Mouse (Mus musculus): ENCODE data around the gene Gstm6. TPM values are rescaled to one million over a fixed set of nuclear protein-coding genes. Genes with fewer than 3 reads are reported as not detected.

Gstm6 gene
- polyA plus RNA-seq (2015; fragmentation: Nextera tagmentation; extraction: Ambion mirVana): 2.4 and 2.5 TPM in 2 replicates

DNA sequence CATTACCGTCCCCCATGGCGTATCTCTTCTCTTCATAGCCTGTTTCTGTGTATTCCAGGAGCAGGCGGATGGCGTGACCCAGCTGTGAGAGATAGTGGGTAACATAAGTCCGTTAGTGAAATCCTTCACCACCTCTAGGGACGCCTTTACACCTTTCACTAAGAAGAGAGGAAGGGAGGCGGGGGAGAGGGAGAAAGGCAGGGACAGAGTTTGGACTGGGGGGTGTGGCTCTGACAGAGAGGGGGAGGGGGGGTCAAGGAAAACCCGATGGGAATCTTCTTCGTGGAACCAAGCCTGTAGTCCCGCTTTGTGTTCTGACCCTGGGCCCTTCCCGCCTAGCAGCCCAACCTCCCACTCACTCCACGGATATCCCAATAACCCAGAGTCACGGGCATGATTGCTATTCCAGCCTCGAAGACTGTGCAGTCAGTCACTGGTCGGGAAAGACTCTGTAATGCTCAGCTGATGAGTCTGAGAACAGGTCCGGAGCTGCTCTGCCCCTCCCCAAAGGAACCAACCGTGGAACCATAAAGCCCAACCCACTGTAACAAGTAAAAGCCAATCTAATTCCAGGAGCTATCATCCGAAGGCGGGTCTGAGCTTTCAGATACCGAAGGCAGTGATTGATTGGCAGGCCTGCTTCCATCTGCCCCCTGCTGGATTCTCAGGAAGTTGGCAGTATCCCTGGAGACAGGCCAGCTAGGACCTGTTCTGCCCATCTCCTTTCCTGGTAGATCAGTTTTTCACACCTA is at the start of gene Gstm6:
Gene Gstm6, minus strand, starts transcription at position 511 of the 752 bp plus-strand sequence.

DNA sequence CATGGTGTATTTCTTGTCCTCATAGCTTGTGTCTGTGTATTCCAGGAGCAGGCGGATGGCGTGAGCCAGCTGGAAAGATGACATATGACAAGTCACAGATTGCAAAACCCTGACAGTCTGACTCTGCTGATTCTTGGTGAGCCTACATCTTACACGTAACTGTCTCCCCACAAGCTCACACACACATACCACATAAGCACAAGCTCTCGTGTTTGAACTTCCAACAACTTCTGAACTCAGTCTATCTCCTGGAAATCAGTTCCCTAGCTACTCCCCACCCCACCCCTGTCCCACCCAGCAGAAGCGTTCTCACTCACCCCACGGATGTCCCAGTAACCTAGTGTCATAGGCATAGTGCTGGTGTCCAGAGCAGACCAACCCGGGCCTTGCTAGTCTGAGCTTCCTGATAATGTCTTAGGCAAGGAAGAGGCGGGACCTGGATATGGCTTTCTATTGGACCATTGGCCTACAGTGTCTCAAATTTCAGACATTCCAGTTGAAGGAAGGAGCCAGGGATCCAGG is 42.6 kb upstream of the Gstm6 start, which contains the start of gene Gstm2:
Gene Gstm2, minus strand, starts transcription at position 413 of the 522 bp plus-strand sequence.

DNA sequence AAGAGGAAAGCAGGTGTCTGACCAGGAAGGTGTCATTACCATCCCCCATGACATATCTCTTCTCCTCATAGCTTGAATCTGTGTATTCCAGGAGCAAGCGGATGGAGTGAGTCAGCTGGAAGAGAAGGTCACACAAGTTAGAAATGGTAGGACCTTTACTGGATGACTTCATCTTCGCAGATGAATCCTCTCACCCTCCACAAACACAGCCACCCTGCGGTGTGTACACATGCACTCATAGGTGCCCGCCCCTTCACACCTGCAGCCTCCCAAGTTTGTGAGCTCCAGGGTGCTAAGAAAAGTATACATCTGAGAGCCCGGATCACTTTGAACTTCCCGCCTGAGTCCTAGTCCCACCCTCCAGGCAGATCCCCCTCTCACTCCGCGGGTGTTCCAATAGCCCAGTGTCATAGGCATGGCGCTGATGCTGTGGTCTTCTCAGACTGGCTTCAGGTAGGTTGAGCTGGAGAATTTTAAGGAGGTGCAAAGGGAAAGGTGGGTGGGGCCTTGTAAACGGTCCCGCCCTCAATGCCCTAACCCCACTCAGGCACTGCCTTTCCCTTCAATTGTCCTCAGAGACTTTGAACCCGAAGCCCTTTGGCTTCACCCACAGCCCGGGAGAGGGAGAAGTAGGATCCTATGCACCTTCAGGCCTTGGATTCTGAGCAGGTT is 25.3 kb upstream of the Gstm6 start, which contains the start of gene Gstm3:
Gene Gstm3, minus strand, starts transcription at position 560 of the 672 bp plus-strand sequence.

DNA sequence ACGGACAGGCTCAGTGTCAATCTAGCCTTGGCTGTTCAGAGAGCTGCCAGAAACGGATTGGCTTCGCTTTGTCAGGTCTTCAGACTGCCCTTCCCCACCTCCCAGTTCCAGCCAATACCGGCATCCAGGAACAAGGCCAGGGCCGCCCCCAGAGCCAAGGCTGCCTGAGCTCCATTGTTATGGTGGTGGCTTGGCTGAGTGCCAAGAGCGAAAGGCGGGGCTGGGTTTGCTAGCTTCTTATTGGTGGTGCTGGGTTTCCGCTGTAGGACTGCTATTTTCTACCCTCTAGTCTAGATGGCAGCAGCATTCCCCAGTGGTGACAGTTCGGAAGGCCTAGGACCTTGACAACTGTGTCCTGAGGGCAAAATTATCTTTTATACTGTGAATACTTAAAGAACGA is 11.9 kb downstream of the Gstm6 start, which contains the start of gene Gstm7:
Gene Gstm7, minus strand, starts transcription at position 148 of the 400 bp plus-strand sequence.

DNA sequence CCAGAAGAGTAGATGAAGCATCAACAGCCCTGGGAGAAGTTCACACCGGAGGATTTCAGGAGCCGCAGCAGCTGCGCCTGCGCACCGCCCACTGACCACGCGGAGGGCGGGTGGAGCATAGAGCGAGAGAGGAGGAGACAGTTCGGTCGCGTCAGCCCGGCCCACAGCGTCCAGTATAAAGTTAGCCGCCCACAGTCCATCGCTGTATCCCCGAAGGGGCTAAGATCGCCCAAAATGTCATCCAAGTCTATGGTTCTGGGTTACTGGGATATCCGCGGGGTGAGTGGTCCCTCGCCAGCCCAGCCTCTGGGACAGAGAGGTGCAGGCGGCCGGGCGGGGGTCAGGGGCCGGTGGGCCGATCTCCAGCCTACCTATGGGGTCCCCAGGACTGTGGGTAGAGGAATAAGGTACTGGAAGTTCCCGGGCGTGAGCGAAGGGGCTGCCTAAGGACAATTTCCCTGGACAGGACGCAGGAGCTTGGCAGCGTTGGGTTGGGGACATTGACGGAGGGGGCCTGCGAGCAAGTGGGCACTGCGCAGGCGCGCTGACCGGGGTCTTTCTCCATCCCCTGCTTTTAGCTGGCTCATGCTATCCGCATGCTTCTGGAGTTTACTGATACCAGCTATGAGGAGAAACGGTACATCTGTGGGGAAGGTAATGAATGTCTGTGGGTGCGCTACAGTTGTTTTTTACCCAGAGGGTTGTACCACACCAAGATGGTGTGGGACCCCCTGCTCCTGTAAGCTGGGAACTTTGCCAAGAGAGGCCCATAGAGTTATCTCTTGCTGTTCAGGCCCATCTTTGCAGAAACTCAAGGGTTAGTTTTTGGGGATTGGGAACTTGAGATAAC is 47.6 kb downstream of the Gstm6 start, which contains the start of gene Gstm5:
Gene Gstm5, plus strand, starts transcription at position 102 of the 850 bp plus-strand sequence.

Other genes starting within 250 kb of the Gstm6 start
- 39.2 and 41.9 TPM in 2 replicates for gene Ahcyl1, start 247.2 kb downstream of the Gstm6 start, polyA plus RNA-seq (2015; fragmentation: Nextera tagmentation; extraction: Ambion mirVana)
- gene Csf1, start 183.3 kb downstream of the Gstm6 start, polyA plus RNA-seq (2015; fragmentation: Nextera tagmentation; extraction: Ambion mirVana): 21.6 and 26.2 TPM in 2 replicates
- gene Eps8l3, start 66.5 kb downstream of the Gstm6 start, polyA plus RNA-seq (2015; fragmentation: Nextera tagmentation; extraction: Ambion mirVana): not detected in 2 replicates
- gene Gstm5, start 47.9 kb downstream of the Gstm6 start, polyA plus RNA-seq (2015; fragmentation: Nextera tagmentation; extraction: Ambion mirVana): 84.8 TPM in 2 replicates
- gene Gstm7, start 11.9 kb downstream of the Gstm6 start, polyA plus RNA-seq (2015; fragmentation: Nextera tagmentation; extraction: Ambion mirVana): 1.8 and 2.5 TPM in 2 replicates
- gene Gstm3, start 25.5 kb upstream of the Gstm6 start, polyA plus RNA-seq (2015; fragmentation: Nextera tagmentation; extraction: Ambion mirVana): 0.33 and 0.40 TPM in 2 replicates
- 109 and 123 TPM in 2 replicates for gene Gstm2, start 42.7 kb upstream of the Gstm6 start, polyA plus RNA-seq (2015; fragmentation: Nextera tagmentation; extraction: Ambion mirVana)
- gene Gstm1, start 74.2 kb upstream of the Gstm6 start, polyA plus RNA-seq (2015; fragmentation: Nextera tagmentation; extraction: Ambion mirVana): 1,712 and 1,836 TPM in 2 replicates
- gene Gstm4, start 101.1 kb upstream of the Gstm6 start, polyA plus RNA-seq (2015; fragmentation: Nextera tagmentation; extraction: Ambion mirVana): 58.6 and 63.9 TPM in 2 replicates
- 14.9 and 16.5 TPM in 2 replicates for gene Ampd2, start 142.9 kb upstream of the Gstm6 start, polyA plus RNA-seq (2015; fragmentation: Nextera tagmentation; extraction: Ambion mirVana)
- gene Gnat2, start 149.0 kb upstream of the Gstm6 start, polyA plus RNA-seq (2015; fragmentation: Nextera tagmentation; extraction: Ambion mirVana): 0.28 and 0.45 TPM in 2 replicates
- 98.7 and 117 TPM in 2 replicates for gene Gnai3, start 202.4 kb upstream of the Gstm6 start, polyA plus RNA-seq (2015; fragmentation: Nextera tagmentation; extraction: Ambion mirVana)
- gene Gpr61, start 211.1 kb upstream of the Gstm6 start, polyA plus RNA-seq (2015; fragmentation: Nextera tagmentation; extraction: Ambion mirVana): 0.06 TPM in 1 of 2 replicates, not detected in the other
- 2.7 and 3.2 TPM in 2 replicates for gene Amigo1, start 242.6 kb upstream of the Gstm6 start, polyA plus RNA-seq (2015; fragmentation: Nextera tagmentation; extraction: Ambion mirVana)